In the genomic region with DNA sequence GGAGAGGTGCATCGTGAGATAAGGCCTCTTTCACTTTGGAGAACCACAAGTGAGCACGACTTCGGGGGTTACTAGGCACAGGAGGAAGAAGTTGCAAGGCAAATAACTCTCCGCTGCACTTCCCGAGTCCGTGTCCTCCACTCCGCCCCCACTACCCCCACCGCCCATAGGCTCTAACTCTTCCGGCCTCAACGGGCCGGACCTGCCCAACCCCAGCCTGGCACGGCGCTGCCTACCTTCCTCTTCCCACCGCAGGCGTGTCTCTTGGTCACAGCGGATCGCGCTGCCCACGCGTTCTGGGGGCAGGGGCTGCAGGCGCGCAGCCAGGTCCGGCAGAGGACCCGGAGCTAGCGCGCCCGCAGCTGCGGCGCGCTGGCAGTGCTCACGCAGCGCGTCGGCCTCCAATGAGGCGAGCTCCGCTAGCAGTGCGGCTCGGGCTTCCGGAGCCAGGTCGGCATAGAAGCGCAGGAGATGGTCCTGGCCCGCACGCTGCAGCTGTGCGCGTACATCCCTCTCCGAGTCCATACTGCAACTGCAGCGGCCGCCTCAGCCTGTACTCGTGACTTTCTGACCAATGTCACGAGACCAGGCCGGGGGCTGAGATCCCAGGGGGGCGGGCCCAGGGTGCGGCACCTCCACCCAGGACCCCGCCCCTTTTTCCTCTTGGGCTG, we compare ENCODE assay signal across 8 mouse cellular contexts. TPM values are rescaled to one million over a fixed set of nuclear protein-coding genes. Genes with fewer than 3 reads are reported as not detected.
DNase-seq lines count a peak whose midpoint lies in the region; ATAC-seq lines count a peak whose summit lies in the region.

Gene Uap1l1, minus strand, starts transcription at position 592 of the 671 bp plus-strand sequence.

- peaks cover 3% of the 10 kb centered on the region; the same call in 1 of the 2 replicates for H3K36me3 ChIP-seq in heart, embryonic 15.5 days
- no peaks in the 10 kb centered on the region for H3K36me3 ChIP-seq in liver, embryonic 15.5 days (replicated peaks)
- no peaks in the 10 kb centered on the region for H3K36me3 ChIP-seq in stomach, embryonic 15.5 days

- H3K4me2 ChIP-seq in heart, embryonic 15.5 days: peak within 1 kb of the TSS; percentile 91
- peak within 1 kb of the TSS; percentile 91 for H3K4me2 ChIP-seq in liver, embryonic 15.5 days
- H3K4me2 ChIP-seq in stomach, embryonic 15.5 days: peak within 1 kb of the TSS; percentile 97

- peak within 1 kb of the TSS; percentile 72 for H3K9ac ChIP-seq in heart, embryonic 15.5 days
- H3K9ac ChIP-seq in liver, embryonic 15.5 days: peak within 1 kb of the TSS; percentile 53
- peak within 1 kb of the TSS; percentile 84 for H3K9ac ChIP-seq in stomach, embryonic 15.5 days

- peaks cover 25% of the 10 kb centered on the region for H3K27me3 ChIP-seq in heart, embryonic 15.5 days
- peaks cover 24% of the 10 kb centered on the region for H3K27me3 ChIP-seq in liver, embryonic 15.5 days
- H3K27me3 ChIP-seq in stomach, embryonic 15.5 days (replicated peaks): 0 out of 2 replicates have a peak, but pooled peaks cover 7% of the 10 kb centered on the region

- H3K9me3 ChIP-seq in heart, embryonic 15.5 days (replicated peaks): no peaks in the 10 kb centered on the region
- no peaks in the 10 kb centered on the region for H3K9me3 ChIP-seq in liver, embryonic 15.5 days (replicated peaks)
- no peaks in the 10 kb centered on the region for H3K9me3 ChIP-seq in stomach, embryonic 15.5 days

- DNase-seq in 416B (ENCODE audit: low read depth): peak; percentile 89
- peak; percentile 83 for DNase-seq in adrenal gland, postnatal 25 days
- peak; percentile 69 for DNase-seq in fibroblast of lung, adult 2 months (ENCODE audit: low read depth)
- peak; percentile 92 for DNase-seq in kidney, postnatal 14 days
- peak; percentile 68 for DNase-seq in neural tube, embryonic 10.5 days (ENCODE audit: extremely low spot score, low spot score)

- peak; percentile 85 for ATAC-seq in heart, embryonic 15.5 days (replicated peaks; ENCODE audit: insufficient number of reproducible peaks, insufficient read depth, low FRiP score, low read depth)
- peak; percentile 64 for ATAC-seq in liver, embryonic 15.5 days (ENCODE audit: insufficient read depth)
- peak; percentile 78 for ATAC-seq in stomach, embryonic 15.5 days (ENCODE audit: insufficient read depth, low FRiP score, low read depth)

- WGBS in heart, embryonic 15.5 days: under 1% methylated on average over 54 of the region's 54 CpGs
- WGBS in liver, embryonic 15.5 days (ENCODE audit: insufficient replicate concordance): under 1% methylated on average over 54 of the region's 54 CpGs
- under 1% methylated on average over 53 of the region's 54 CpGs for WGBS in stomach, embryonic 15.5 days

- H3K4me3 ChIP-seq in heart, embryonic 15.5 days: peak within 1 kb of the TSS; percentile 62
- H3K4me3 ChIP-seq in liver, embryonic 15.5 days (replicated peaks): peak within 1 kb of the TSS; percentile 66
- peak within 1 kb of the TSS; percentile 66 for H3K4me3 ChIP-seq in stomach, embryonic 15.5 days (replicated peaks)

- H3K4me1 ChIP-seq in heart, embryonic 15.5 days (replicated peaks): peaks cover 9% of the 10 kb centered on the region
- peaks cover 36% of the 10 kb centered on the region for H3K4me1 ChIP-seq in liver, embryonic 15.5 days (replicated peaks)
- H3K4me1 ChIP-seq in stomach, embryonic 15.5 days: peaks cover 20% of the 10 kb centered on the region

- H3K27ac ChIP-seq in heart, embryonic 15.5 days: peak within 1 kb of the TSS; percentile 32
- H3K27ac ChIP-seq in liver, embryonic 15.5 days (replicated peaks): peak within 1 kb of the TSS; percentile 64; the same call in 1 of the 2 replicates
- H3K27ac ChIP-seq in stomach, embryonic 15.5 days: peak within 1 kb of the TSS; percentile 76

RNA-seq across cellular contexts. Expression of gene Uap1l1, which starts in this region (rescaled TPM):
- 10.7 and 18.8 TPM in 2 replicates for total RNA-seq in adrenal gland, postnatal 25 days (2021)
- polyA plus RNA-seq in heart, embryonic 15.5 days (2015; fragmentation: Nextera tagmentation; extraction: Ambion mirVana): 13.9 and 16.0 TPM in 2 replicates
- 15.1 and 15.4 TPM in 2 replicates for polyA plus RNA-seq in liver, embryonic 15.5 days (2015; fragmentation: Nextera tagmentation; extraction: Ambion mirVana)
- polyA plus RNA-seq in stomach, embryonic 15.5 days (2015; fragmentation: Nextera tagmentation; extraction: Ambion mirVana): 41.1 and 46.1 TPM in 2 replicates

Comparison
In these comparisons a context has a peak if more than half of its experiments do, and no peak if none do; other contexts are left out.
1. Peak in every context shown above with its lines: DNase-seq, ATAC-seq, H3K4me3 ChIP-seq and H3K27ac ChIP-seq.